Mouse (Mus musculus) intestine, postnatal 0 days (tissue): ENCODE measurements at regions not wholly inside any gene's neighbourhood (a gene's known extent, or its start where the extent isn't known, plus 50 kb on each side); places are given as distances from the start of the nearest gene placed in this dataset.

Experiments
- ATAC-seq: fragments of 200-750 bp; cut with Nextera tagmentation; 2 replicates; pipeline ENCODE4 v1.8.0; 2017; ENCODE audit warnings: mild to moderate bottlenecking, moderate TSS enrichment, moderate library complexity
- H3K27ac ChIP-seq: fragments of 300-500 bp; sonication (generic); 2 replicates; pipeline ENCODE4 v1.5.1; 2014; ENCODE audit warnings: mild to moderate bottlenecking, low read depth, low read length, moderate library complexity
- H3K27me3 ChIP-seq: fragments of 300-500 bp; sonication (generic); replicated peaks from 2 replicates; pipeline ENCODE4 v1.6.1; 2014; ENCODE audit warnings: low read length, mixed read lengths; ENCODE audit not compliant: control insufficient read depth, insufficient read depth
- H3K36me3 ChIP-seq: fragments of 300-500 bp; sonication (generic); 2 replicates; pipeline ENCODE4 v1.6.1; 2014; ENCODE audit warnings: mild to moderate bottlenecking, moderate library complexity; ENCODE audit not compliant: control insufficient read depth, insufficient read depth
- H3K4me1 ChIP-seq: fragments of 300-500 bp; sonication (generic); replicated peaks from 2 replicates; pipeline ENCODE4 v1.6.1; 2014; ENCODE audit warnings: antibody characterized with exemption, low read length, mixed read lengths; ENCODE audit not compliant: control insufficient read depth, insufficient read depth
- H3K4me2 ChIP-seq: fragments of 300-500 bp; sonication (generic); replicated peaks from 2 replicates; pipeline ENCODE4 v1.6.1; 2014; ENCODE audit warnings: low read depth, mild to moderate bottlenecking, moderate library complexity
- H3K4me3 ChIP-seq: fragments of 300-500 bp; sonication (generic); 2 replicates; pipeline ENCODE4 v1.5.1; 2014; ENCODE audit warnings: low read depth, low read length
- H3K9ac ChIP-seq: fragments of 300-500 bp; sonication (generic); 2 replicates; pipeline ENCODE4 v1.6.1; 2014; ENCODE audit warnings: mild to moderate bottlenecking, low read depth, low read length
- H3K9me3 ChIP-seq: fragments of 300-500 bp; sonication (generic); 2 replicates; pipeline ENCODE4 v1.6.1; 2016; ENCODE audit warnings: mixed run types; ENCODE audit not compliant: control insufficient read depth
- CTCF ChIP-seq: sonication (generic); IDR thresholded peaks from 2 replicates; pipeline ENCODE4 v1.5.1; 2016; ENCODE audit warnings: low read depth, mild to moderate bottlenecking, control low read depth, antibody characterized with exemption, moderate library complexity
- WGBS: fragments of 180-500 bp; shearing (Covaris S2); extraction: QIAGEN DNeasy Blood & Tissue Kit; methylation state at CpG from one replicate; pipeline ENCODE4 v1.1.7; 2014; 5-methylcytosine and 5-hydroxymethylcytosine counted together

- Histone ChIP-seq H3K9me3 (no peaks in the 10 kb centered on the region), H3K36me3 (no peaks in the 10 kb centered on the region), H3K27me3 (no peaks in the 10 kb centered on the region), H3K4me2 (no peak overlapping the region), H3K9ac (no peak overlapping the region), H3K4me1 (0 out of 2 replicates have a peak, but pooled peaks cover 3% of the 10 kb centered on the region), H3K27ac (no peak overlapping the region), H3K4me3 (no peak overlapping the region)
- no peak for ATAC-seq
- 66% methylated on average over 4 of the region's 4 CpGs for WGBS
- no peak for TF ChIP-seq CTCF
Measured at GRCm38 (mm10) chr7:136049587-136049930, 333.4 kb upstream of the Mki67 start.

- 68% methylated on average over 3 of the region's 3 CpGs for WGBS
- Histone ChIP-seq H3K4me2 (no peak overlapping the region), H3K36me3 (no peaks in the 10 kb centered on the region), H3K9me3 (no peaks in the 10 kb centered on the region), H3K27me3 (no peaks in the 10 kb centered on the region), H3K4me1 (0 out of 2 replicates have a peak, but pooled peaks cover 3% of the 10 kb centered on the region), H3K9ac (no peak overlapping the region), H3K27ac (no peak overlapping the region), H3K4me3 (no peak overlapping the region)
- ATAC-seq = no peak
- peak; percentile 40; the same call in 1 of the 2 replicates for TF ChIP-seq CTCF
Measured at GRCm38 (mm10) chr7:136050116-136050515, 334.0 kb upstream of the Mki67 start.

- 50% methylated on average over 16 of the region's 16 CpGs for WGBS
- ATAC-seq = no peak
- no peaks in the 10 kb centered on the region for H3K9me3 ChIP-seq
- H3K4me3 ChIP-seq = no peak overlapping the region
- no peak for TF ChIP-seq CTCF
- no peaks in the 10 kb centered on the region for H3K36me3 ChIP-seq
- no peaks in the 10 kb centered on the region for H3K27me3 ChIP-seq
- no peak overlapping the region for H3K9ac ChIP-seq
- H3K4me1 ChIP-seq = no peaks in the 10 kb centered on the region
- H3K4me2 ChIP-seq = no peak overlapping the region
- H3K27ac ChIP-seq = no peak overlapping the region
Measured at GRCm38 (mm10) chr7:136056876-136057484, 340.8 kb upstream of the Mki67 start.

GRCm38 (mm10) chr7:136058319-136058718 is 342.2 kb upstream of the Mki67 start:
- Histone ChIP-seq H3K9ac (no peak overlapping the region), H3K4me3 (no peak overlapping the region), H3K27me3 (no peaks in the 10 kb centered on the region), H3K27ac (no peak overlapping the region), H3K4me2 (no peak overlapping the region), H3K36me3 (no peaks in the 10 kb centered on the region), H3K4me1 (no peaks in the 10 kb centered on the region), H3K9me3 (no peaks in the 10 kb centered on the region)
- ATAC-seq = no peak
- TF ChIP-seq CTCF = no peak
- 51% methylated on average over 5 of the region's 5 CpGs for WGBS

- Histone ChIP-seq H3K27ac (no peak overlapping the region), H3K9ac (no peak overlapping the region), H3K4me1 (no peaks in the 10 kb centered on the region), H3K27me3 (no peaks in the 10 kb centered on the region), H3K9me3 (no peaks in the 10 kb centered on the region), H3K4me2 (no peak overlapping the region), H3K4me3 (no peak overlapping the region), H3K36me3 (no peaks in the 10 kb centered on the region)
- ATAC-seq = no peak
- TF ChIP-seq CTCF = no peak
- 70% methylated on average over 14 of the region's 14 CpGs for WGBS
Measured at GRCm38 (mm10) chr7:136058751-136059681, 342.9 kb upstream of the Mki67 start.

- H3K27ac ChIP-seq = no peak overlapping the region
Measured at GRCm38 (mm10) chr7:136059896-136060295, 343.7 kb upstream of the Mki67 start.

More at GRCm38 (mm10) chr7:136059896-136060295, 343.7 kb upstream of the Mki67 start:
- no peak for ATAC-seq
- H3K9ac ChIP-seq = no peak overlapping the region
- no peak overlapping the region for H3K4me2 ChIP-seq
- H3K4me3 ChIP-seq = no peak overlapping the region
- H3K36me3 ChIP-seq = no peaks in the 10 kb centered on the region
- H3K27me3 ChIP-seq = no peaks in the 10 kb centered on the region
- no peaks in the 10 kb centered on the region for H3K4me1 ChIP-seq
- TF ChIP-seq CTCF = no peak
- 51% methylated on average over 11 of the region's 11 CpGs for WGBS
- H3K9me3 ChIP-seq = no peaks in the 10 kb centered on the region
